Mouse (Mus musculus) thymus, postnatal 36 days (tissue): ENCODE measurements at regions not wholly inside any gene's neighbourhood (a gene's known extent, or its start where the extent isn't known, plus 50 kb on each side); places are given as distances from the start of the nearest gene placed in this dataset.

Experiments used
- DNase-seq, 2 experiments: peaks; one replicate each; pipeline ENCODE4 v3.0.0; 2022; ENCODE audit warnings: mixed read lengths in 2 of 2

DNA sequence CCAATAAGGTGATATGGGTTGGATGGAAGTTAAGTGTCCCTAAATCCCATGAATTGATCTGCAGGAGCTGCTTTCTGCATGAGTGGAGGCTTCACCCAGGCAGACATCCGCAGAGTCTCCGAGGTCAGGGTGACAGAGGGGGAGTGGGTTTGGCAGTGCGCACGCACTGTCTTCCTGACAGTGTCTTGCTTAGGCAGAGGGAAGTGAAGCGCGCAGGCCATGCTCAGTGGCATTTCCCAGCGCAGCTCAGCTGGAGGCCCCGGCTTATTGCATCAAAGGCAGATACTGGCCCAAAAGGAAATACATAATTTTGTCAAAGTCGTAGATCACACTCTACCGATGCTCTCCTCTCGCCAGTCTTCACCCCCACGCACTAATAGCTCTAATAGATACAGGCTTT lies 252.7 kb upstream of the Dnajc24 start:
- no peak for DNase-seq

DNA sequence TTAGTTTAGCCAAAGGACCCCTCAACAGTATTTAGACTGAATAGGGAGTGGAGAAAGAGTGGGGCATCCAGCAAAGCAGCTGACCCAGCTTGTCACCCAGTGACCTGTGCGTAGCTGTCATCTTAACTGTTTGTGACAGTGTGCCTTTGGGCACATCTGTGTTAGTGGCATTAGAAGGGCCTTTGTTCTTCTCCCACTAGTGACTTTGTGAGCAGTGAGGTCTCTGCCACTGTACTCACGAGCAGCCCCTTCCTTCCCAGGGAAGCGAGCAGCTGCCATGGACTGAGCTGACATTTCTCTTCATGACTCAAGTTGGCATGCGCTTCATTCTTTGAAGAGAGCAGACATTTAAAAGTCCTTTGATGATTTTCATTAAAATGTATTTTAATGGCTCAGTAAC lies 231.0 kb upstream of the Dnajc24 start:
- no peak for DNase-seq

DNA sequence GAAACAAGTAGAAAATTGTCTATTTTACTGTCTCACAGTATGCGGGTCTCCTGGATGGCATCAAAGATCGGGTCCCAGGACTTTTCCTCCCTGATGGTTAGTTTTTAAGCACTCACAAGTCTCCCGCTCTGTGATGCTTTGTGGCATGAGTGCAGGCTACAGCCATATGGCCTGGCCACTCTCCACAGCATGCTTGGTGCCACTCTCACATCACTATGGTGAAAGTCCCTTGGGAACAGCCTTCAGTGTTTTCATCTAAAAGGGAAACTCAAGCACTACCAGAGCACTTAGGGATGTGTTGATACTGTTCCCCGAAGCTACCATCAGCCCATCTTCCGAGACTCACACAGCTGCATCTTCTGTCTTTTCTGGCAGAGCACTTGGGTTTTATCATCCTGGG lies 227.8 kb upstream of the Dnajc24 start:
- no peak for DNase-seq

DNA sequence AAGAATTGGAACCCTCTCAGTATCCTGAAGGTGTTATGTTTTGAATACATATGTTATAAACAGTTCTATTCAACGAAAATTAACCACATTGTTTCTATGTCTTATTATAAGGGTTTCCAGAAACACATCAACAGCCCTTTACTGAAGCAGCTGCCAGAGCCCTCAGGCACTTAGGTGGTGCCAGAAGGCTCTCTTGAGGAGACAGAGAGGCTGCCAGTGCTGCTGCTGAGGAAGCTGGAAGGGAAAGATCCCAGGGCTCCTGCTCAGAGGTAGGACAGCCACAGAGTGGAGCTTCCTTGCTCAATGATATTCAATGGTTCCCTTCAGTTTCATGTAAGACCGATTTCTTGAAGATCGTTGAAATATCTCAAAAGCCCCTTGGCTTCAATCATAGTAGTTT lies 226.7 kb upstream of the Dnajc24 start:
- no peak for DNase-seq

- no peak for DNase-seq
Measured at GRCm38 (mm10) chr2:106228249-106228648, 224.9 kb upstream of the Dnajc24 start.

GRCm38 (mm10) chr2:106216169-106216568 lies 212.8 kb upstream of the Dnajc24 start:
- no peak for DNase-seq

- DNase-seq = no peak
Measured at GRCm38 (mm10) chr2:106213740-106214139, 210.4 kb upstream of the Dnajc24 start.

DNA sequence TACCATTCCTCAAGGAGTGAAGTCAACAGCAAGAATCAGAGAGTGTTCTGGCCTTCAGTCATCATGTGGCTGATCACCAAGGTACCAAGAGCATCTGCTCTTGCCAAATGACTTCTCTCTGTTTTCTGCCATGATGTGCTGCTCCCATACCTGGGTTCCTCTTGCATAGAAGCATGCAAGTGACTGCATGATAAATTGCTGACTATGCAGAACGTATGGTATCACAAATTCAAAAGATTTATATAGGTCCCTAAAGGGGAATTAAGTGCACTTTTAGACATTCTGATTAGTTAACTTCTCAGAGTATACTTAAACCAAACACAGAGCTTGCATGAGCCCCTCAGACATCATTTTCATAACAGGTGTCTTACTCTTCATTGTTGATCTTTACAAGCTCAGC lies 207.4 kb upstream of the Dnajc24 start:
- DNase-seq = no peak

GRCm38 (mm10) chr2:106208767-106209250 lies 205.5 kb upstream of the Dnajc24 start:
- no peak for DNase-seq

- no peak for DNase-seq
Measured at GRCm38 (mm10) chr2:106200130-106200529, 196.8 kb upstream of the Dnajc24 start.

- no peak for DNase-seq
Measured at GRCm38 (mm10) chr2:106195170-106195569, 191.8 kb upstream of the Dnajc24 start.

DNA sequence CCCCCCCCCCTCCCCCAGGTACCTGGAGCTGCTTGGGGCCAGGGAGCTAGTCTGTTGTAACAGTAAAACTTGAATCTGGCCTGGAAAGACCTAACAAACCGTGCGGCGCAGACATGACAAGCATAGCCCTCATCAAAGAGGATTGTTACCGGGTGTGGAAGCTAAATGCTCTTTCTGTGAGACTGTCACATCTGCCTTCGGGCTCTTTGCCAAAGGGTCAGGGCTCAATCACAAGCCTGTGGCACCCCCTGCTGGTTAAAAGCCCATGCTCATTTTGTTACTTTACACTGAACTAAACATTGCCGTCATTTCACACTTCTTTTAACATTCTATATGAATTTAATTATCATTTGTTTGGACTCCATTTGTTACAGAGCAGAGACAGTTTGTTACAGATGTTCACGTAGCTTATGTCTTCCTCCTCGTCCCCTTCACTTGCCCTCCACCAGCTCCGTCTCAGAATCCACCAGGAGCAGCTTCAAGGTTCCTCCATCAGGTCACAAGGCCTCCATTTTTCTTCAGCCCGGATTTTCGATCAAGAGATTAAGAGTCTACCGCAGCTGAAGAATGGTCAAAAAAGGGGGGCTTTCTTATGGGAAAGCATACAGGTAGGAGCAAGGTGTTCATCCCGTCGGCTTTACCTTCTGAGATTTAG lies 191.1 kb upstream of the Dnajc24 start:
- DNase-seq = peak; percentile 5 to 8

- DNase-seq = no peak
Measured at GRCm38 (mm10) chr2:106193889-106194347, 190.6 kb upstream of the Dnajc24 start.

- DNase-seq = no peak
Measured at GRCm38 (mm10) chr2:106190579-106191322, 187.4 kb upstream of the Dnajc24 start.

GRCm38 (mm10) chr2:106183651-106184050 lies 180.3 kb upstream of the Dnajc24 start:
- no peak for DNase-seq

DNA sequence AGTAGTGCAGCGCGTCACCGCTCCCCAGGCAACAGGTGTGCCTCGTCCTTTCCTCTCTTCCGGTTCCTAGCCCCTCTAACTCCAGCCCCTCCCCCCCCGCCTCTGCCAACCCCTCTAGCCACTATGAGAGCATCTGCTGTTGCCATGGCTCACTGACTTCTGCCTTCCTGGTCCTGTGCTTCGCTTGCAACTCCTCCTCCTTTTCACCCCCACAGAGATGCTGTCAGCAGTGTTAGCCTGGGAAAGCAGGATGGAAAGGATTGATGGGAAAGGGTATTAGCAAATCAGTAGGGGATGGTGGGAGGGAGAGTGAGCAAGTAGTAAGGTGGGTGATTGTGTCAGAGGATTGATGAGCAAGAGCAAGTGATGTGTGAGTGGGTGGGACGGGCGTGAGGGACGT lies 178.7 kb upstream of the Dnajc24 start:
- DNase-seq = no peak

- no peak for DNase-seq
Measured at GRCm38 (mm10) chr2:106162681-106163080, 159.3 kb upstream of the Dnajc24 start.

DNA sequence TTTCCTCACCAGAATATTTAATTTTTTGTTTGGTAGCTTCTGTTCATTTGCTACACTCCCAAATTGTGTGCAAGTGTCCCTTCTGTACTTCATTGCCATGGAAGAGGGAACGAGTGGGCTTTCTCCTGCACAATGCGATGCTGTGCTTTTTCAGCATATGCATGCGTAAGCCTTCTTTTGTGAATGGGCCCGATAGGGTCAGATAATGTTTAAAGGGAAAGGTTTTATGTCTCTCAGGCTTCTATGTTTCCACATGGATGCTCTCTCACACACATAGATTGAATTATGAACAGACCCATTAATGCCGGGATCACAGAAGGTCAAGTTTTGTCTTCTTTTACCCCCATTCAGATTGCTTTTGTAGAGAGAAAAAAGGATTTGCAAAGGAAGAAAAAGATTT lies 158.5 kb upstream of the Dnajc24 start:
- DNase-seq = no peak

DNA sequence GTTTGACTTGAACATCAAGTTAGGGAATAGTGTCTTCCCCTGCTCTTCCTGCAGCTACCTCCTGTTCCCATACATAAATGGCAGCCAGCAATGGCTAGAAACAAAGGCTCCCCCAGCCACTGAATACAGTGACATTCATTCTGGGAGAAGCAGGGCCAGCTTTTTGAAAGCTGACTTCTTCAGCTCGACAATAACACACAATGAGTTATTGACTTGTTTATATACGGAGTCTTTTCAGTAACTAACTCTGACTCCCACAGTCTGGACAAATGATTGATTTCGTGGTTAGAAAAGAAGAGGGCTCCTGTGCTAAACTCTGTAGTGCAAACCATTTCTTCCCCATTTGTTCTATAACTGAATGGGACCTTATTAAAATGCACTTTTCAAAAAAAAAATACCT lies 146.4 kb upstream of the Dnajc24 start:
- DNase-seq = no peak

GRCm38 (mm10) chr2:106140931-106141330 lies 137.6 kb upstream of the Dnajc24 start:
- DNase-seq = no peak

GRCm38 (mm10) chr2:106101002-106101401 lies 97.7 kb upstream of the Dnajc24 start:
- no peak for DNase-seq

GRCm38 (mm10) chr2:106086121-106086520 lies 82.8 kb upstream of the Dnajc24 start:
- DNase-seq = no peak

DNA sequence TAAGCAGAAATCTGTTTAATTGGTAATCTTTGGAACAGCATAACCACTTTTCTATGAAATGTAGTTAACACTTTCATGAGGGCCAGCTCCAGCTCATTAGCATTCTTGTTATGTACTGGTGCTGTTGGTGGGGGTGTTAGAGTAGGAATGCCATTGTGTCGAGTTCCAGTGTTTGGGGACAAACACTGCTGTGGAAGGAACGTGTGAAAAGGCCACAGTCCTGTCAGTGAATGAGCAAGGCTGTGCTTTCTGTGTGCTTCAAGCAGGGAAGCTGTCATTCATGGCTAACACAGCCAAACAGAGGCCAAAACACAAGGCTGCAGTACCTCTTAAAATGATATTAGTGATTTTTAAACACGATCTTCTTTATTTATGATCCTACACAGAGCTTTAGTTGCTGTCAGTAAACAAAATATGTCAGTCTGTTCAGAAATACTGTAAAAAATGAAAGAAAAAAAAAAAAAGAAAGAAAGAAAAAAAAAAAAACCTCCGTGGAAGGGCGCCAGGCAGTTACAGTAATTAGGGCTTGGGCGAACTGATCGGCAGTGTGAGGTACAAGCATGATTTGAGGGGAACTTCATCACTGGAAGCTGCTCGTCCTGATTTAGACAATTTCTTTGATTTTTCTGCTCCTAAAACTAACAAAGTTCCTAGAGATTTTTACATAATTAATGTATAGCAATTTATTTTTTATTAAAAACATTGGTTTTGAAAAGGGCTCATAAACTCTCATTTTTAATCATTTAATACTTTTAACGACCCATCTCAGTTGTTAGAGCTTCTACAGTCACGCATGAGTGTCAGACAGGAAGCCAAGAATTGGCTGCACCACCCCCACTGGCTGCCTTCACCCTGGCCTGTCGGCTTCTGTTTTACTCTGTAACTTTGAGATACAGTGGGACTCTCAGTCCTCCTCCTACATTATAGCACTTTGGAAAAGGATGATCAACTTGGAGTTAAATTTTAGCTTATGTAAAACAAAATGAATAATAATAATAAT lies 80.8 kb upstream of the Dnajc24 start:
- no peak for DNase-seq
